Mouse (Mus musculus): ENCODE results near the gene Gm49366.
"Not testable (repeated sequence)": the region's sequence is repeated elsewhere in the genome, so short reads cannot be mapped to it uniquely, and the experiment has no call there.

Gene Gm49366

GRCm38 (mm10) chr12:84038691-84039111, at the start of gene Gm49366:
Gene Gm49366 (plus strand): TSS chr12:84038935.
- DNase-seq (ENCODE audit: extremely low read depth, insufficient read length, low spot score) = not testable (repeated sequence)

- DNase-seq (ENCODE audit: extremely low read depth, insufficient read length, low spot score) = no peak
These were observed 49.4 kb upstream of the Gm49366 start for GRCm38 (mm10) chr12:83989378-83989777.

- no peak for DNase-seq (ENCODE audit: extremely low read depth, insufficient read length, low spot score)
These were observed 41.5 kb upstream of the Gm49366 start for GRCm38 (mm10) chr12:83997221-83997620.

- no peak for DNase-seq (ENCODE audit: extremely low read depth, insufficient read length, low spot score)
These were observed 40.2 kb upstream of the Gm49366 start for GRCm38 (mm10) chr12:83998341-83999107.

GRCm38 (mm10) chr12:83999237-83999636, 39.5 kb upstream of the Gm49366 start:
- not testable (repeated sequence) for DNase-seq (ENCODE audit: extremely low read depth, insufficient read length, low spot score)

- no peak for DNase-seq (ENCODE audit: extremely low read depth, insufficient read length, low spot score)
These were observed 38.3 kb upstream of the Gm49366 start for GRCm38 (mm10) chr12:84000418-84000817.

GRCm38 (mm10) chr12:84003866-84004265, 34.9 kb upstream of the Gm49366 start:
- no peak for DNase-seq (ENCODE audit: extremely low read depth, insufficient read length, low spot score)

- no peak for DNase-seq (ENCODE audit: extremely low read depth, insufficient read length, low spot score)
These were observed 30.5 kb upstream of the Gm49366 start for GRCm38 (mm10) chr12:84008251-84008650.

GRCm38 (mm10) chr12:84008729-84009128, 30.0 kb upstream of the Gm49366 start:
- no peak for DNase-seq (ENCODE audit: extremely low read depth, insufficient read length, low spot score)

GRCm38 (mm10) chr12:84009171-84009965, 29.4 kb upstream of the Gm49366 start, which contains the start of gene Acot1:
Gene Acot1 (plus strand): TSS chr12:84009490.
- DNase-seq (ENCODE audit: extremely low read depth, insufficient read length, low spot score) = not testable (repeated sequence)

- no peak for DNase-seq (ENCODE audit: extremely low read depth, insufficient read length, low spot score)
These were observed 28.5 kb upstream of the Gm49366 start for GRCm38 (mm10) chr12:84010201-84010600.

- DNase-seq (ENCODE audit: extremely low read depth, insufficient read length, low spot score) = peak; percentile 42
These were observed 27.3 kb upstream of the Gm49366 start for GRCm38 (mm10) chr12:84011251-84012040.

GRCm38 (mm10) chr12:84013130-84013529, 25.6 kb upstream of the Gm49366 start:
- DNase-seq (ENCODE audit: extremely low read depth, insufficient read length, low spot score) = no peak

- no peak for DNase-seq (ENCODE audit: extremely low read depth, insufficient read length, low spot score)
These were observed 25.0 kb upstream of the Gm49366 start for GRCm38 (mm10) chr12:84013701-84014100.

GRCm38 (mm10) chr12:84020528-84020927, 18.2 kb upstream of the Gm49366 start:
- DNase-seq (ENCODE audit: extremely low read depth, insufficient read length, low spot score) = not testable (repeated sequence)

GRCm38 (mm10) chr12:84022266-84022665, 16.5 kb upstream of the Gm49366 start:
- DNase-seq (ENCODE audit: extremely low read depth, insufficient read length, low spot score) = not testable (repeated sequence)

- peak; percentile 22 for DNase-seq (ENCODE audit: extremely low read depth, insufficient read length, low spot score)
These were observed 15.5 kb upstream of the Gm49366 start for GRCm38 (mm10) chr12:84023052-84023745.

GRCm38 (mm10) chr12:84025888-84026287, 12.8 kb upstream of the Gm49366 start:
- no peak for DNase-seq (ENCODE audit: extremely low read depth, insufficient read length, low spot score)

- not testable (repeated sequence) for DNase-seq (ENCODE audit: extremely low read depth, insufficient read length, low spot score)
These were observed 10.4 kb upstream of the Gm49366 start for GRCm38 (mm10) chr12:84028328-84028727.

GRCm38 (mm10) chr12:84029043-84029442, 9.7 kb upstream of the Gm49366 start:
- not testable (repeated sequence) for DNase-seq (ENCODE audit: extremely low read depth, insufficient read length, low spot score)

Measured in 3134 (cell line).